ENCODE assay signal across 8 mouse cellular contexts in the genomic region with DNA sequence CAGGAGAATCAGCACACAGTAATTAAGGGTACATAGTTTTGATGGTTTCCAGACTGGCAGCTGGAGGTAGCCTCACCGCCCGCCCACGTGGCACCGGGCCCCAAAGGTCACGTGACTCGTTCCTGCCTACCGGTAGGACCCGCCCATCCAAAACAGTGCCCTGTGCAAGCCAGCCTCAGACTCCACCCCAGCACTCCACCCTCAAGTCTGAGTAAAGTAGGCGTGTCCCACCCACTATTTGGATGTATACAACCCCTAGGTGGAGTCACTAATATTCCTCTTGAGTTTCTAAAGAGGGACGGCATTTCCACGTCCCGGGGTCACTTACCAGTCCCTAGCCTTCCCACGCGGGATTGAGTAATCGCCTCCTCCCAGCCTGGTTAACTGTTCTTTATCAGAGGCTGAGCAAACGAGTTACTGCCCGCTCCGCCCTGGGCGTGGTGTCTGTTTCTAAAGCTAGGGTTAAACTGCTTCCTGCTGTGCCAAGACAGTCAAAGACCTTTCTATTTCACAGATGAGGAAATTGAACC. TPM values are rescaled to one million over a fixed set of nuclear protein-coding genes. Genes with fewer than 3 reads are reported as not detected.
A peak's percentile ranks its signal among the peaks of the same experiment; 100 is the strongest.
DNase-seq lines count a peak whose midpoint lies in the region; ATAC-seq and TF ChIP-seq lines count a peak whose summit lies in the region.

No protein-coding gene starts in this region.

- H3K4me1 ChIP-seq in intestine, embryonic 16.5 days (ENCODE audit: control insufficient read depth, insufficient read depth, low read length), result peaks cover 42% of the 10 kb centered on the region
- H3K4me1 ChIP-seq in lung, adult 2 months (ENCODE audit: control insufficient read depth, insufficient read depth, low read length), result peaks cover 9% of the 10 kb centered on the region
- H3K4me1 ChIP-seq in neural tube, embryonic 14.5 days (ENCODE audit: control insufficient read depth, insufficient read depth, low read length), result peaks cover 27% of the 10 kb centered on the region

- DNase-seq in layer of hippocampus, adult 11-12 months (ENCODE audit: low spot score), result peak; percentile 71
- no peak for DNase-seq in layer of hippocampus, postnatal 25 days (ENCODE audit: extremely low spot score in 1 of 2, low spot score in 1 of 2)
- DNase-seq in embryo, embryonic 10.5 days (ENCODE audit: low spot score), result peak; percentile 89
- DNase-seq in gonadal fat pad, adult 2 months (ENCODE audit: low read depth), result peak; percentile 100
- DNase-seq in lung, adult 2 months, result peak; percentile 90
- DNase-seq in thymus, postnatal 36 days, result peak; percentile 90 to 97

- H3K36me3 ChIP-seq in intestine, embryonic 16.5 days (ENCODE audit: control insufficient read depth, insufficient read depth, low read length), result peaks cover 3% of the 10 kb centered on the region; the same call in 1 of the 2 replicates
- H3K36me3 ChIP-seq in neural tube, embryonic 14.5 days (ENCODE audit: control insufficient read depth, insufficient read depth, low read length), result no peaks in the 10 kb centered on the region

- peak overlapping the region; percentile 64 for H3K4me3 ChIP-seq in intestine, embryonic 16.5 days (ENCODE audit: low read length)
- H3K4me3 ChIP-seq in lung, adult 2 months (replicated peaks; ENCODE audit: extremely low read depth, low read depth, low read length), result peak overlapping the region; percentile 58
- peak overlapping the region; percentile 24 for H3K4me3 ChIP-seq in neural tube, embryonic 14.5 days (ENCODE audit: low read depth, low read length)

- ATAC-seq in intestine, embryonic 16.5 days, result peak; percentile 85
- ATAC-seq in neural tube, embryonic 14.5 days (ENCODE audit: low read depth), result no peak

- H3K4me2 ChIP-seq in intestine, embryonic 16.5 days (ENCODE audit: low read depth, low read length), result peak overlapping the region; percentile 91
- H3K4me2 ChIP-seq in neural tube, embryonic 14.5 days (ENCODE audit: low read depth, low read length), result peak overlapping the region; percentile 41

- WGBS in intestine, embryonic 16.5 days, result 1% methylated on average over 19 of the region's 19 CpGs
- 2% methylated on average over 19 of the region's 19 CpGs for WGBS in lung, adult 2 months
- 3% methylated on average over 19 of the region's 19 CpGs for WGBS in neural tube, embryonic 14.5 days

- H3K9ac ChIP-seq in intestine, embryonic 16.5 days (ENCODE audit: low read depth, low read length), result peak overlapping the region; percentile 77
- H3K9ac ChIP-seq in neural tube, embryonic 14.5 days (replicated peaks; ENCODE audit: low read depth, low read length), result 0 out of 2 replicates have a peak overlapping the region, but pooled peaks have one; percentile 2

- peak overlapping the region; percentile 92 for H3K27ac ChIP-seq in intestine, embryonic 16.5 days (ENCODE audit: low read length)
- H3K27ac ChIP-seq in neural tube, embryonic 14.5 days (ENCODE audit: low read depth, low read length), result no peak overlapping the region

- no peaks in the 10 kb centered on the region for H3K27me3 ChIP-seq in intestine, embryonic 16.5 days (replicated peaks; ENCODE audit: control insufficient read depth, insufficient read depth, low read length)
- H3K27me3 ChIP-seq in neural tube, embryonic 14.5 days (ENCODE audit: control insufficient read depth, insufficient read depth, low read length), result no peaks in the 10 kb centered on the region; the same call in 1 of the 2 replicates

- H3K9me3 ChIP-seq in intestine, embryonic 16.5 days (ENCODE audit: control insufficient read depth, low read length), result no peaks in the 10 kb centered on the region
- no peaks in the 10 kb centered on the region for H3K9me3 ChIP-seq in neural tube, embryonic 14.5 days (ENCODE audit: control insufficient read depth, low read length)

- TF ChIP-seq POLR2A in lung, adult 2 months (IDR thresholded peaks at IDR 0.05; ENCODE audit: borderline replicate concordance, extremely low read depth, low read depth, low read length), result no peak; the same call in 1 of the 2 replicates

- no peak for TF ChIP-seq CTCF in lung, adult 2 months (IDR thresholded peaks at IDR 0.05; ENCODE audit: insufficient read depth, low read length)

RNA-seq across cellular contexts. Expression of a gene that starts 1.2 kb away (rescaled TPM):
- total RNA-seq in layer of hippocampus, postnatal 25 days (2021), result under 1 TPM; 0.35 to 0.89 TPM
- 4.9 and 5.8 TPM in 2 replicates for polyA plus RNA-seq in gonadal fat pad, adult 2 months (2012; rRNA removed)
- 14.5 and 17.4 TPM in 2 replicates for polyA plus RNA-seq in intestine, embryonic 16.5 days (2015; fragmentation: Nextera tagmentation; extraction: Ambion mirVana)
- 12.0 and 12.8 TPM in 2 replicates for polyA plus RNA-seq in lung, adult 2 months (2012; rRNA removed)
- 0.64 and 1.7 TPM in 2 replicates for polyA plus RNA-seq in neural tube, embryonic 14.5 days (2014; fragmentation: Nextera tagmentation; extraction: Ambion mirVana)

RNA-seq across cellular contexts. Expression of a gene that starts 1.4 kb away (rescaled TPM):
- 1 to 10 TPM; 5.3 to 5.5 TPM for total RNA-seq in layer of hippocampus, postnatal 25 days (2021)
- polyA plus RNA-seq in gonadal fat pad, adult 2 months (2012; rRNA removed), result 42.5 and 49.8 TPM in 2 replicates
- 37.5 and 39.8 TPM in 2 replicates for polyA plus RNA-seq in intestine, embryonic 16.5 days (2015; fragmentation: Nextera tagmentation; extraction: Ambion mirVana)
- 55.7 and 56.0 TPM in 2 replicates for polyA plus RNA-seq in lung, adult 2 months (2012; rRNA removed)
- polyA plus RNA-seq in neural tube, embryonic 14.5 days (2014; fragmentation: Nextera tagmentation; extraction: Ambion mirVana), result 3.9 and 4.8 TPM in 2 replicates

RNA-seq across cellular contexts. Expression of a gene that starts 16.8 kb away (rescaled TPM):
- total RNA-seq in layer of hippocampus, postnatal 25 days (2021), result under 1 TPM in 1 of 2 experiments, not detected in 1; 0.35 TPM
- polyA plus RNA-seq in gonadal fat pad, adult 2 months (2012; rRNA removed), result not detected in 2 replicates
- polyA plus RNA-seq in intestine, embryonic 16.5 days (2015; fragmentation: Nextera tagmentation; extraction: Ambion mirVana), result 0.81 and 1.6 TPM in 2 replicates
- polyA plus RNA-seq in lung, adult 2 months (2012; rRNA removed), result 0.18 and 0.33 TPM in 2 replicates
- not detected in 2 replicates for polyA plus RNA-seq in neural tube, embryonic 14.5 days (2014; fragmentation: Nextera tagmentation; extraction: Ambion mirVana)

RNA-seq across cellular contexts. Expression of a gene that starts 28.8 kb away (rescaled TPM):
- 1 to 10 TPM; 1.9 to 3.2 TPM for total RNA-seq in layer of hippocampus, postnatal 25 days (2021)
- 0.15 TPM in 1 of 2 replicates, not detected in the other for polyA plus RNA-seq in gonadal fat pad, adult 2 months (2012; rRNA removed)
- 0.20 and 0.29 TPM in 2 replicates for polyA plus RNA-seq in intestine, embryonic 16.5 days (2015; fragmentation: Nextera tagmentation; extraction: Ambion mirVana)
- polyA plus RNA-seq in lung, adult 2 months (2012; rRNA removed), result 0.06 TPM in 1 of 2 replicates, not detected in the other
- 0.68 and 1.2 TPM in 2 replicates for polyA plus RNA-seq in neural tube, embryonic 14.5 days (2014; fragmentation: Nextera tagmentation; extraction: Ambion mirVana)

RNA-seq across cellular contexts. Expression of a gene that starts 28.8 kb away (rescaled TPM):
- 10 to 100 TPM; 10.8 to 11.1 TPM for total RNA-seq in layer of hippocampus, postnatal 25 days (2021)
- polyA plus RNA-seq in gonadal fat pad, adult 2 months (2012; rRNA removed), result 107 and 133 TPM in 2 replicates
- polyA plus RNA-seq in intestine, embryonic 16.5 days (2015; fragmentation: Nextera tagmentation; extraction: Ambion mirVana), result 170 and 173 TPM in 2 replicates
- polyA plus RNA-seq in lung, adult 2 months (2012; rRNA removed), result 180 and 191 TPM in 2 replicates
- 9.7 and 15.8 TPM in 2 replicates for polyA plus RNA-seq in neural tube, embryonic 14.5 days (2014; fragmentation: Nextera tagmentation; extraction: Ambion mirVana)

Comparison
In these comparisons a context has a peak if more than half of its experiments do, and no peak if none do; other contexts are left out.
1. DNase-seq: peak in layer of hippocampus, adult 11-12 months (single experiment), embryo, embryonic 10.5 days (single experiment), gonadal fat pad, adult 2 months (single experiment), lung, adult 2 months (single experiment) and thymus, postnatal 36 days (2 of 2); none in layer of hippocampus, postnatal 25 days (0 of 2).
2. Peak in every context shown above with its lines, with median percentiles within 50 percentile points of each other: H3K4me3 ChIP-seq.